22 mouse cellular contexts compared by ENCODE assay signal in the genomic region with DNA sequence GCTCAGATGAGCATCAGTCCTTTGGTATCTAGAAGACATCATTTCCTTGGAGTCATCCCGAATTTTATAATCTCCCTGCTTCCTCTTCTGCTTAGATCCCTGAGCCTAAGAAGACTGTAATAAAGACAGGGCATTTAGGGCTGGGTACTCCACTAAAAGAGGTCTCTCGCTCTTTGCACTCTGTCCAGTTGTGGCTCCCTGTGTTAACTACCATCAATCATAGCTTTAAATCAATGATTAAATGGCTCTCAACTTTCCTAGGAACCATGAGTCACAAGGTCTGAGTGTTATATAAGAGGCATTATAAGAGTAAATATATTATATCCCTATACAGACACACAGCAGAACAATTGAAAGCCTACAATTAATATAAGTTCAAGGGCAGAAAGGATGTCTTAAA. TPM values are rescaled to one million over a fixed set of nuclear protein-coding genes. Genes with fewer than 3 reads are reported as not detected.
A peak's percentile ranks its signal among the peaks of the same experiment; 100 is the strongest.
DNase-seq lines count a peak whose midpoint lies in the region; ATAC-seq and TF ChIP-seq lines count a peak whose summit lies in the region.
"Had no signal": no experiment of that assay in that cellular context is flagged by ENCODE, and none has a peak within 500 bp of the region (broad histone marks: within the 10 kb centered on the region; RNA-seq: fewer than 3 reads in every experiment).

No protein-coding gene starts in this region.

- H3K4me1 ChIP-seq in intestine, embryonic 15.5 days (replicated peaks), result no peaks in the 10 kb centered on the region
- peaks cover 5% of the 10 kb centered on the region; the same call in 1 of the 2 replicates for H3K4me1 ChIP-seq in intestine, embryonic 16.5 days (ENCODE audit: control insufficient read depth, insufficient read depth, low read length)
- H3K4me1 ChIP-seq in small intestine, adult 2 months (ENCODE audit: control insufficient read depth, insufficient read depth, insufficient read length, low read length), result peaks cover 9% of the 10 kb centered on the region; the same call in 1 of the 2 replicates
- H3K4me1 ChIP-seq: embryonic facial prominence, embryonic 13.5 days; embryonic facial prominence, embryonic 15.5 days; forebrain, embryonic 10.5 days; forebrain, embryonic 12.5 days had no signal

- TF ChIP-seq CTCF in small intestine, adult 2 months (IDR thresholded peaks at IDR 0.05; ENCODE audit: extremely low read depth, insufficient read length, insufficient replicate concordance, low read depth, low read length), result no peak

- H3K27me3 ChIP-seq in intestine, embryonic 15.5 days (replicated peaks), result no peaks in the 10 kb centered on the region
- no peaks in the 10 kb centered on the region for H3K27me3 ChIP-seq in intestine, embryonic 16.5 days (replicated peaks; ENCODE audit: control insufficient read depth, insufficient read depth, low read length)
- H3K27me3 ChIP-seq in small intestine, adult 2 months (ENCODE audit: control insufficient read depth, insufficient read depth, low read length), result no peaks in the 10 kb centered on the region
- H3K27me3 ChIP-seq: embryonic facial prominence, embryonic 13.5 days; embryonic facial prominence, embryonic 15.5 days; forebrain, embryonic 12.5 days had no signal

- no peak overlapping the region for H3K9ac ChIP-seq in intestine, embryonic 15.5 days
- H3K9ac ChIP-seq in intestine, embryonic 16.5 days (ENCODE audit: low read depth, low read length), result no peak overlapping the region
- H3K9ac ChIP-seq: embryonic facial prominence, embryonic 13.5 days; embryonic facial prominence, embryonic 15.5 days; forebrain, embryonic 12.5 days had no signal

- H3K4me2 ChIP-seq in intestine, embryonic 15.5 days (replicated peaks), result no peak overlapping the region
- H3K4me2 ChIP-seq in intestine, embryonic 16.5 days (ENCODE audit: low read depth, low read length), result no peak overlapping the region
- H3K4me2 ChIP-seq: embryonic facial prominence, embryonic 13.5 days; embryonic facial prominence, embryonic 15.5 days; forebrain, embryonic 12.5 days had no signal

- WGBS in intestine, embryonic 15.5 days, result 59% methylated on average over 2 of the region's 2 CpGs
- WGBS in intestine, embryonic 16.5 days, result 55% methylated on average over 2 of the region's 2 CpGs
- 25% methylated on average over 2 of the region's 2 CpGs for WGBS in small intestine, adult 2 months

- no peak overlapping the region for H3K27ac ChIP-seq in intestine, embryonic 15.5 days
- H3K27ac ChIP-seq in intestine, embryonic 16.5 days (ENCODE audit: low read length), result peak overlapping the region; percentile 19; the same call in 1 of the 2 replicates
- peak overlapping the region; percentile 81 for H3K27ac ChIP-seq in small intestine, adult 2 months (ENCODE audit: insufficient read depth, low read depth, low read length)
- H3K27ac ChIP-seq: embryonic facial prominence, embryonic 13.5 days; embryonic facial prominence, embryonic 15.5 days; forebrain, embryonic 10.5 days; forebrain, embryonic 12.5 days had no signal

- DNase-seq in kidney, adult 9 months, result peak; percentile 43
- DNase-seq in kidney, postnatal 14 days, result no peak
- no peak for DNase-seq in retina, postnatal 1 day
- no peak for DNase-seq in layer of hippocampus, adult 18-20 months (ENCODE audit: low spot score in 2 of 2)
- DNase-seq: adrenal gland, postnatal 10 days; adrenal gland, postnatal 25 days; cerebellum, adult 11 months; cerebellum, adult 18-20 months; cerebellum, adult 8-10 months; cerebellum, adult 9-11 months; cerebellum, postnatal 14 days; cerebellum, postnatal 36 days; embryo, embryonic 11 days had no signal

- peak; percentile 51 for ATAC-seq in intestine, embryonic 15.5 days
- ATAC-seq in intestine, embryonic 16.5 days, result peak; percentile 49
- ATAC-seq: forebrain, embryonic 14.5 days had no signal

- TF ChIP-seq POLR2A in small intestine, adult 2 months (IDR thresholded peaks at IDR 0.05; ENCODE audit: low read depth, low read length), result no peak

- H3K9me3 ChIP-seq in intestine, embryonic 15.5 days, result no peaks in the 10 kb centered on the region
- H3K9me3 ChIP-seq in intestine, embryonic 16.5 days (ENCODE audit: control insufficient read depth, low read length), result no peaks in the 10 kb centered on the region
- H3K9me3 ChIP-seq: embryonic facial prominence, embryonic 13.5 days; embryonic facial prominence, embryonic 15.5 days; forebrain, embryonic 10.5 days; forebrain, embryonic 12.5 days had no signal

- H3K4me3 ChIP-seq in intestine, embryonic 15.5 days (replicated peaks), result no peak overlapping the region
- H3K4me3 ChIP-seq in intestine, embryonic 16.5 days (ENCODE audit: low read length), result no peak overlapping the region
- no peak overlapping the region for H3K4me3 ChIP-seq in small intestine, adult 2 months (ENCODE audit: low read depth, low read length)
- H3K4me3 ChIP-seq: embryonic facial prominence, embryonic 13.5 days; embryonic facial prominence, embryonic 15.5 days; erythroblast, embryonic 14.5 days; forebrain, embryonic 10.5 days; forebrain, embryonic 12.5 days had no signal

- no peaks in the 10 kb centered on the region for H3K36me3 ChIP-seq in intestine, embryonic 15.5 days
- H3K36me3 ChIP-seq in intestine, embryonic 16.5 days (ENCODE audit: control insufficient read depth, insufficient read depth, low read length), result no peaks in the 10 kb centered on the region
- H3K36me3 ChIP-seq in small intestine, adult 2 months (ENCODE audit: control insufficient read depth, insufficient read depth, low read length), result no peaks in the 10 kb centered on the region
- H3K36me3 ChIP-seq: embryonic facial prominence, embryonic 13.5 days; embryonic facial prominence, embryonic 15.5 days; forebrain, embryonic 10.5 days; forebrain, embryonic 12.5 days had no signal

RNA-seq across cellular contexts. Expression of gene Cd55, which starts 22.8 kb away (rescaled TPM):
- 19.8 and 20.0 TPM in 2 replicates for polyA plus RNA-seq in intestine, embryonic 15.5 days (2015; fragmentation: Nextera tagmentation; extraction: Ambion mirVana)
- polyA plus RNA-seq in intestine, embryonic 16.5 days (2015; fragmentation: Nextera tagmentation; extraction: Ambion mirVana), result 22.6 and 22.9 TPM in 2 replicates
- 11.2 and 36.8 TPM in 2 replicates for polyA plus RNA-seq in small intestine, adult 2 months (2012; rRNA removed)
- 1 to 10 TPM; 4.4 to 5.5 TPM for total RNA-seq in layer of hippocampus, adult 18-20 months (2021)
